Mouse (Mus musculus): ENCODE data around the gene Dock2.

The Dock2 gene

DNA sequence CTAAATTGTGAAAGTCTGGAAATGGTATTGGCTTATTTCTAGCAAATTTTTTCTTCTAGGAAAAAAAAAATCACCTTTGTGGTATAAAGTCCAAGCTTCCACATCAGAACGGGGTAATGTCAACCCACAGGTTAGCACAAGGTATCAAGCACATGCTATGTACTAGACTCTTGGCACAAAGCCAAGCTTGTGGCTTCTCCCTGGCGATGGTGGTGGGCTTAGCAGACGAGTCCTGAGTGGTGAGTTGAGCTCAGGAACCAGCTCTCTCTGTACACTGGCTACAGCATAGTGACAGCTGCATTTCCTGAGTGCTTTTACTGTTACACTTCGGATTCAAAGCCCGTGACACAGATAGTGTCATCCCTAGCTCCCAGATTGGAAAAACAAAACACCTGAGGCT, 472.0 kb downstream of the Dock2 start:
- Histone ChIP-seq H3K27me3 (ENCODE audit: control insufficient read depth, insufficient read depth, low read length, poor library complexity, severe bottlenecking) (no peaks in the 10 kb centered on the region), H3K36me3 (ENCODE audit: control insufficient read depth, insufficient read depth, low read length, poor library complexity, severe bottlenecking) (peaks cover 15% of the 10 kb centered on the region)
- DNase-seq (ENCODE audit: low read depth, low spot score): no peak

DNA sequence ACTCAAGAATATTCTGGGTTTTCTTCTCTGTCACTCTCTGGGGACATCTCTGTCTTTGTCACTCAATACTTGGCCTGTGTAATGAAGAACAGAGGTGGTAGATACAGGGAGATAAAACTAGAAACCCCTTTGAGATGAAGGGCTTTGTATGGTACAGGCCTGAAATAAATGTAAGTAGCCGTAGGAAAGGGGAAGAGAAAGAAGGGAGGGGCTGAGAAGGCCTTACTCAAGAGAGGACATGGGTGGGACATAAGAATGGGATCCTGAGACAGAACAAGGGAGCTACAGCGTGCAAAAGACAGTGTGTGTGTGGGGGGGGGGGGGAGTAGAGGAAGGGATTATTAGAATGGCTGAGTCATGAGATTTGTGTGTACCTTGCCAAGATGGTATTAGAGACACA, 474.3 kb downstream of the Dock2 start:
- H3K27me3 ChIP-seq (ENCODE audit: control insufficient read depth, insufficient read depth, low read length, poor library complexity, severe bottlenecking): no peaks in the 10 kb centered on the region
- H3K36me3 ChIP-seq (ENCODE audit: control insufficient read depth, insufficient read depth, low read length, poor library complexity, severe bottlenecking): peaks cover 18% of the 10 kb centered on the region
- no peak for DNase-seq (ENCODE audit: low read depth, low spot score)

DNA sequence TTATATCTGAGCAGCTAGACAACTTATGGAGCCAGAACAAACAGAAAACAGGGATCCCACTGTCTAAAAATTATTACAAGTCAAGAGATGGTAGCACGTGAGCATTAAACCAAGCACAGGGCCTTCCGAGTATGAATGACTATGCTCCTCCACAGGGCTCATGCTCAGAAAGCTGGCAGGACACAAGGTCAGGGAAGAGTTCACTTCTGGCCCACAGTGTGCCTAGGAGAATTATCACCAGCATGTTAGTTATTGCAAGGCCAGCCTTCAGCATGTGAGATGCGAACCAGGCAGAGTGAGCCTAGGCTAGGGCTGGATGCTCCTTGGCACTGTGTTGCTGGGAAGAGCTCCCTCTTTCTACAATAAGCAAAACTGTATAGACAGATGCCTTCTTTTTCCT, 475.0 kb downstream of the Dock2 start:
- no peak for DNase-seq (ENCODE audit: low read depth, low spot score)
- Histone ChIP-seq H3K36me3 (ENCODE audit: control insufficient read depth, insufficient read depth, low read length, poor library complexity, severe bottlenecking) (peaks cover 18% of the 10 kb centered on the region), H3K27me3 (ENCODE audit: control insufficient read depth, insufficient read depth, low read length, poor library complexity, severe bottlenecking) (no peaks in the 10 kb centered on the region)

DNA sequence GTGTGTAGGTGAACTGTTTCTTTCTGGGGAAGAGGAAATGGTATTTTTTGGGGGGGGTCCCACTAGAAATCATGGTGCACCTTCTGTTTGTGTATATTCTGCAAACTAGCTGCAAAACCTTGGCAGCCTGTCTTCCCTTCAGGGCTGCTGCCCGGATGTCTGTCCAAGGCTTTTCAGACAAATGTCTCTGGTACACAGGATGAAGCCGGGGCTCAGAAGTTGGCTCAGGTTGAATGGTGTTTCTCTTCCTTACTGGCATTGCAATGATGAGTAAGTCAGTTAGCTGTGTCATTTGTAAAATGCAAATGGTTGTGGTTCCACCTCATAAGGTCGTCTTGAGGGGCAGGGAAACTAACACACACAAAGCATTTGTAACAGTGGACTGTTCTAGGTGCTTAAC, 477.5 kb downstream of the Dock2 start:
- H3K36me3 ChIP-seq (ENCODE audit: control insufficient read depth, insufficient read depth, low read length, poor library complexity, severe bottlenecking): peaks cover 14% of the 10 kb centered on the region
- DNase-seq (ENCODE audit: low read depth, low spot score): no peak
- H3K27me3 ChIP-seq (ENCODE audit: control insufficient read depth, insufficient read depth, low read length, poor library complexity, severe bottlenecking): no peaks in the 10 kb centered on the region

DNA sequence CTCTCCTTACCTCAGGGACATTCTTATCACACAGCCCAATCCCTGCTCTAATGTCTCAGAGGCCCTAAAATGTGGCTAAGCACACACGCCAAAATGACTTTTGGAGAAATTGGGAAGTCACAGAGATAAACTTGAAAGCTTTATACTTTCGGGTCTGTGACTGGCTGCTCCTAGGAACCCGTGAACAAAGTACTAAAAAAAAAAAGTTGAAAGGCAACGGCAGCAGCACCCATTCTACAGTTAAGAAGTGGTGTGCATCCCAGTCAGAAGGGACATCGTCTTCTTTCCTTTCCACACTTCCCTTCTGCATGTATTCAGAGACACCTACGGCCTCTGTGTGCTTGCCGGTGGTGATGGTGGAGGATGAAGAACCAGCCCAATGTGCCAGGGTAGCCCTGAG, 483.6 kb downstream of the Dock2 start:
- Histone ChIP-seq H3K27me3 (ENCODE audit: control insufficient read depth, insufficient read depth, low read length, poor library complexity, severe bottlenecking) (no peaks in the 10 kb centered on the region), H3K36me3 (ENCODE audit: control insufficient read depth, insufficient read depth, low read length, poor library complexity, severe bottlenecking) (peaks cover 4% of the 10 kb centered on the region)
- no peak for DNase-seq (ENCODE audit: low read depth, low spot score)

DNA sequence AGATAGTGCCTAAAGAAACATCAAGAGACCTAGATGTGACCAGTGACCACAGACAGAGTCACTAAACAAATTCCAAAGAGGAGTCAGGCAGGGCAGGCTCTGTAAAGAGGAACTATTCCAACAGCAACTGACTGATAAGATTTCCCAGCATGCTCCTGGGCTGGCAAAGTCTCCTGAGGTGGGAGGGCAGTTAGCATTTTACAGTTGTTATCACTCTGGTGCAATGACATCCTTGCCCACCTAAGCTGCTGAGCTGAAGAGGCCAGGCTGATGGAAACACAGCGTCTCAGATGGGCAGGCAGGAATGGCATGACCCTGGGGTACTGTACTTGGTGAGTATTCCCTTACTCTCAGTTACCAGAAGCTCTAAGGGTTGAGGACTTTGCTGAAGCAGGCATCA, 484.1 kb downstream of the Dock2 start:
- DNase-seq (ENCODE audit: low read depth, low spot score): no peak
- Histone ChIP-seq H3K27me3 (ENCODE audit: control insufficient read depth, insufficient read depth, low read length, poor library complexity, severe bottlenecking) (no peaks in the 10 kb centered on the region), H3K36me3 (ENCODE audit: control insufficient read depth, insufficient read depth, low read length, poor library complexity, severe bottlenecking) (peaks cover 7% of the 10 kb centered on the region)

DNA sequence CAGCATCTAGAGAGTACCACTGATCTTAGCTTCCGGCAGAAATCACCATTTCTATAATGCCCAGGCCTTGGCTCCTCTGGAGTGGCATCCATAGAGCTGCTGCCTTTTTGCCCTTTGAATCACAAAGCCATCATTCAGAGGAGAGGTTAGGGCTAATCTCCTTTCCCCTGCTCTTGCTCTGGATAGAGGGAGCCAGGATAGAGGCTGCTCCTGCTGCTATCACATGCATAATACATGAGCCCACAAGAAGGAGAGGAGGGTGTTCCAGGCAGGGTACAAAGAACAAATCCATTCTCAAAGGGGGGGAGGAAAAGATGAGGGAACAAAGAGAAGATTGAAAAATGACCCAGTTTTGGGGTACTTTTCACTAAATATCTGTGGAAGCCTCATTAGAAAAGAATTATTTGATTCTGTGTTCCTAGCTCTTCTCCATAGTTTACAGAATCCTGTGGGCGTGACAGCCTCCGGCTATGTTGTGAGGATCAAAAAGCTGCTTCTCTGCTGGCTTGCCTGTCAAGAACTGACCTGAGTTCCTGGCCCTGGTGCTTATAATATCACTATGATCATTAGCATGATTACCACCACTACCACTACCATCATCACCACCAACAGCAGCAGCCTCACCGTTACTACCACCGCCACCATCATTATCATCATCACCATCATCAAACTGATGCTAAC, 485.9 kb downstream of the Dock2 start:
- Histone ChIP-seq H3K36me3 (ENCODE audit: control insufficient read depth, insufficient read depth, low read length, poor library complexity, severe bottlenecking) (peaks cover 12% of the 10 kb centered on the region), H3K27me3 (ENCODE audit: control insufficient read depth, insufficient read depth, low read length, poor library complexity, severe bottlenecking) (no peaks in the 10 kb centered on the region)
- DNase-seq (ENCODE audit: low read depth, low spot score): no peak

DNA sequence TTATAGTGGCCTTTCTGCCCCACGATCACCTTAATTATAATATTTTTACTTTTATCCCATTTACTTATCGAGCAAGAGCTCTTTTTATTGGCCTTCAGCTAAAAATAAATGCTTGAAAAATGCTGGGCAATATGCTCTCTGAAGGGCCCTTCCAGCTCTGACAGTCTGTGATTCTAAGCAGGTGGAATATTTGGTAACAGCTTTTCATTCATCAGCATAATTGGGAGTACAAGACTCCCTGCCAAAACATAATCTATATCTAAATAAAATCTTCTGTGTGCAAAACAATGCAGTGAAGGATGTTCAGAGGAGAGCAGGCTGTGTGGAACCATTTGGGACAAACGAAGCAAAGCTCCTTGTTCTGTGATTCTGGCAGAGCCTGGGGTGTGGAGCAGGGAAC, 492.4 kb downstream of the Dock2 start:
- DNase-seq (ENCODE audit: low read depth, low spot score): no peak
- H3K27me3 ChIP-seq (ENCODE audit: control insufficient read depth, insufficient read depth, low read length, poor library complexity, severe bottlenecking): no peaks in the 10 kb centered on the region
- peaks cover 29% of the 10 kb centered on the region for H3K36me3 ChIP-seq (ENCODE audit: control insufficient read depth, insufficient read depth, low read length, poor library complexity, severe bottlenecking)

DNA sequence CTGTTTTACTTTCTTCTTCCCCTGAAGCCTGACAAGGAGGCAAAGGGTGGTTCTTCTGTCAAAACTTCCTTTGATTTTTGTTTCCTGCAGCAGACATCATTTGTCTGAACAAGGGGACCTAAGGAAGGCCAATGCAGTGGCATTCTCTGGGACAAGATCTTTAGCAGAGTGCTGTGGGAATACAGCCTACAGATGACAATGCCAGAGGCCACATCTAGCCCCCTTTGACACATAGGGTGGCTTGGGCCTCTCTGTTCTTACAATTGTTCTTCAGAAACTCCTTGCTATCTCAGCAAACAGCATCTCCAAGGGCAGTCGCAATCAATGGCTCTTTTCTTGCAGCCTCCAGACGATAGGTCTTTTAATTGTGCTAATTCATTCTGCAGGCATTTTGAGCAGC, 493.0 kb downstream of the Dock2 start:
- Histone ChIP-seq H3K27me3 (ENCODE audit: control insufficient read depth, insufficient read depth, low read length, poor library complexity, severe bottlenecking) (no peaks in the 10 kb centered on the region), H3K36me3 (ENCODE audit: control insufficient read depth, insufficient read depth, low read length, poor library complexity, severe bottlenecking) (peaks cover 29% of the 10 kb centered on the region)
- DNase-seq (ENCODE audit: low read depth, low spot score): no peak

DNA sequence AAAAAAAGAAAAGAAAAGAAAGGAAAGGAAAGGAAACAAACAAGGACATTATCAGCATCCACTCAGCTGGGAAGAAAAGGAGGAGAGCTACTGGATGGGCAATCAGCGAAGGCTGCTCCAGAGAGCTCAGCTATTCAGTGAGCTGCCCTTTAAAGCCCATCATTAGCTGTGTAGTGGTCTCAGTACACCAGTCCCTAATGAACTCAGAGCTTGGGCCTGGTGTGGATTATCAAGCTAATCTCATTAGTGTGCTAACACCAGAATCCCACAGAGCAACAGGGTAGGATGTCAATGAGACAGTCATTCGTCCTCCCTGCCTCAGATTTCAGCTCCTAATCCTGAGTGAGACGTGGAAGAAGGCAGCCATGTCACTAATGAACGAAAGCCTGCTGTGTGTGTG, 493.4 kb downstream of the Dock2 start:
- no peak for DNase-seq (ENCODE audit: low read depth, low spot score)
- Histone ChIP-seq H3K36me3 (ENCODE audit: control insufficient read depth, insufficient read depth, low read length, poor library complexity, severe bottlenecking) (peaks cover 29% of the 10 kb centered on the region), H3K27me3 (ENCODE audit: control insufficient read depth, insufficient read depth, low read length, poor library complexity, severe bottlenecking) (no peaks in the 10 kb centered on the region)

DNA sequence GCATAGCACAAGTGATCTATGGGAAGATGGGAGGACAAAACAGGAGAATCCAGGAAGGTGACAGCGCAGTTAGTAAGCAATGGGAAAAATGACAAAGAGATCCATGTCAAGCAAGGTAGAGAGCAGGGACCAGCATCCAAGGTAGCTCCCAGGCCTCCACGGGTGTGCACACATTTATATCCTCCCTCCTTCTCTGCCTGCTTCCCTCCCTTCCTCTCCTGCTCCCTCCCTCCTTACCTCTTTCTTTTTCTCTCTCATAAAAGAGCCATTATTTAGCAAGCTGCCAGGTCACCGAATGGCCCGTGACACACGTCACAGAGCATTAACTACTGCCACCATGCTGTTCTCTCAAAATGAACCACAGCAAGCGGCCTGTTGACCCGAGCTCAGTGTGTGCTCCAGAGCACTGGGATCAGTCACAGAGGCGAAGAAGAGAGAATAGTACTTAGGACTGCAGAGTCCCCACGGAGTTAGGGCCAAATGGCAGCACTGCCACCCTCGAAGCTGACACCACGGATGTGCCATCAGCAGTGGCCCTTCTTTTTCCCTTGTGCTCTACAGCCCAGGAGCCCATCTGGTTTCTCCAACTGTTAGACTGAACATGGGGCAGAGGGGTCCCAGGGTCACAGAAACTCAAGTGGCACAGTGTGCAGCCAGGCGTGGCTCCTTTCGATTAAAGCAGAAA, 499.4 kb downstream of the Dock2 start:
- no peak for DNase-seq (ENCODE audit: low read depth, low spot score)
- no peaks in the 10 kb centered on the region for H3K27me3 ChIP-seq (ENCODE audit: control insufficient read depth, insufficient read depth, low read length, poor library complexity, severe bottlenecking)
- H3K36me3 ChIP-seq (ENCODE audit: control insufficient read depth, insufficient read depth, low read length, poor library complexity, severe bottlenecking): peaks cover 10% of the 10 kb centered on the region

DNA sequence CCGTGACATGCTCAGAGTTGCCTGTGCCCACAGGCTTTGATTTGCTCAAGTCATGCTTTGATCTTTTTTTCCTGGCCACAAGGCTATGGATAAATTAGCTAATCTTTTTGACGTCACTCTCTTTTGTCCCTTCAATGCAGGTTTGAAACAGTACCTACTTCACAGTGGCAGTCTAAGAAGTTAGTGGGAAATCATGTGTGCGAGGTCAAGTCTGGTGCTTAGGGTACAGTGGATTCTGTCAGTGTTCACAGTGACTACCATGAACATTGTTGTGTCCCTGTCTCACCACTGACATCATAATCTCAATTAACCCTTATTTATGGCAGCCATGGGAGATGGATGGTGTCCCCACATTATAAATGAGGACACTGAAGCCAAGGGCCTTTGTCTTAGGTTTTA, 506.6 kb downstream of the Dock2 start:
- no peak for DNase-seq (ENCODE audit: low read depth, low spot score)
- Histone ChIP-seq H3K27me3 (ENCODE audit: control insufficient read depth, insufficient read depth, low read length, poor library complexity, severe bottlenecking) (no peaks in the 10 kb centered on the region), H3K36me3 (ENCODE audit: control insufficient read depth, insufficient read depth, low read length, poor library complexity, severe bottlenecking) (peaks cover 8% of the 10 kb centered on the region)

DNA sequence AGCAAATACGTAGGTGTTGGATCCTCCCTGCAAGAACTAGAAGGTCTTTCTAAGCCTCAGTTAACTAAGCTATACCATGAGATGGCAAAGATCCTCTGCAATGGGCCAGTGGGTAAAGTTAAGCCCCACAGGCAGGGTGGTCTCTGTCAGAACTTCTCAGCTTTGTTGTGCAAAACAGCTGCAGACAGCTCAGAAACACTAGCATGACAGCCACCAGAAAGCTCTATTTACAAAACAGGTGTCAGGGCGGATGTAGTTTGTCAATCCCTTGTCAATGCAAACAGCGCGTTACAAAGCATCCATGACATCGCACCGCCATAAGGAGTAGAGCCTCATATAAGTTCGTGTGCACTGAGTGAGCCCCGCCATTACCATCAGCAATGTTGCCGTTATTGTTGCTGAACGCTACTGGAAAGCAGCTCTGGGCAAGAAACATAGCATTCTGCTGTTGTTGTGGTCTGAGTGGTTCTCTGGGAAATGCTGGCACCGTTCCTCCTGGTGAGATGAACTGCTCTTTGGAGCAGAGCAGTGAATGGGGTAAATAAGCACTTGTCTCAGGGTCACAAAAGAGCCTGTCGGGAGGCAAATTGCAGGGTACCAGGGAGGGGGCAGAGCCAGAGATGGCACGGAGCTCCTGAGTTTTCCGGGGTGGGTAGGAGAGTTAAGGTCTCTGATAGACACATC, 507.2 kb downstream of the Dock2 start:
- Histone ChIP-seq H3K27me3 (ENCODE audit: control insufficient read depth, insufficient read depth, low read length, poor library complexity, severe bottlenecking) (no peaks in the 10 kb centered on the region), H3K36me3 (ENCODE audit: control insufficient read depth, insufficient read depth, low read length, poor library complexity, severe bottlenecking) (peaks cover 7% of the 10 kb centered on the region)
- DNase-seq (ENCODE audit: low read depth, low spot score): no peak

DNA sequence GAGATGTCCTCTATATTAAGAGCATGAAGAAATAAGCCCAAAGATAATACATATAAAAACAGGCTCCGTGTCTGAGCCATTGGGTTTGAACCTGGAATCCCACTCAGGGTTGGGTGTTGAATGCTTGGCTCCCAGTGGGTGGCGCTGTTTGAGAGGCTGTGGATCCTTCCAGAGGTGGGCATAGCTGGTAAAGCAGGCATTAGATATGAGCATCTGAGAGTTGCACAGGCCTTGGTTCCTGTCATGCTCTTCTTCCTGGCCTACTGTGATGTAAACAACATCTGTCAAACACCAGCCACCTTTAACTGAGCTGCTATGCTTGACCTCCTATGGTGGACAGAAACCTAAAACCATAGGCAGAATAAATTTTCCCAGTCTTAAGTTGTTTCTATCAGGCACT, 507.8 kb downstream of the Dock2 start:
- peak; percentile 25 for DNase-seq (ENCODE audit: low read depth, low spot score)
- peaks cover 4% of the 10 kb centered on the region for H3K36me3 ChIP-seq (ENCODE audit: control insufficient read depth, insufficient read depth, low read length, poor library complexity, severe bottlenecking)
- no peaks in the 10 kb centered on the region for H3K27me3 ChIP-seq (ENCODE audit: control insufficient read depth, insufficient read depth, low read length, poor library complexity, severe bottlenecking)

DNA sequence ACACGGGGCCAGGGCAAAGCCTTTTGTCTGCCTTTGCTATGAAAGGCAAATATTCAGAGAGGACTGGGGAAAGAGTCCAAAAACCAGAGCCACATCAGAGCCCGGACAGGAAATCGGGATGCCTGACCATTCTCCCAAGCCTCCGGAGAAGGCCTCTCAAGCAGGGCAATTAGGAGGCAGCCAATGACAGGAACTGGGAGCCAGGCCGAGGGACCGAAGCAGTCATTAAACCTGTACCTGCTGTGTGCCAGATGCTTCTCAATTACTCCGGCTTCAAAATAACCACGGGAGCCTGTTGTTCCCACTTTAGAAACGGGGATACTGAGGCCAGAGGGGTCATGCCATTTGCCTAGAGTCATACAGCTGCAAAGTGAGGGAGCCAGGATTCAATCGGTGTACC, 511.7 kb downstream of the Dock2 start:
- DNase-seq (ENCODE audit: low read depth, low spot score): no peak
- H3K27me3 ChIP-seq (ENCODE audit: control insufficient read depth, insufficient read depth, low read length, poor library complexity, severe bottlenecking): no peaks in the 10 kb centered on the region

More for the DNA sequence above, 511.7 kb downstream of the Dock2 start:
- H3K36me3 ChIP-seq (ENCODE audit: control insufficient read depth, insufficient read depth, low read length, poor library complexity, severe bottlenecking): peaks cover 13% of the 10 kb centered on the region; the same call in 1 of the 2 replicates
